Mouse (Mus musculus) bone marrow, adult 2 months (tissue): Measurements from ENCODE around the gene Fgfr2.

ENCODE experiments used
- CTCF ChIP-seq: fragments of 200-500 bp; IDR thresholded peaks from 2 replicates; pipeline ENCODE4 v1.5.1; 2011; ENCODE audit warnings: low read length, control low read depth; ENCODE audit not compliant: control insufficient read depth, insufficient read depth
- POLR2A ChIP-seq: fragments of 200-500 bp; IDR thresholded peaks from 2 replicates; pipeline ENCODE4 v1.6.1; 2011; ENCODE audit warnings: low read depth, mild to moderate bottlenecking, control low read depth, low read length, borderline replicate concordance; ENCODE audit not compliant: control insufficient read depth

DNA sequence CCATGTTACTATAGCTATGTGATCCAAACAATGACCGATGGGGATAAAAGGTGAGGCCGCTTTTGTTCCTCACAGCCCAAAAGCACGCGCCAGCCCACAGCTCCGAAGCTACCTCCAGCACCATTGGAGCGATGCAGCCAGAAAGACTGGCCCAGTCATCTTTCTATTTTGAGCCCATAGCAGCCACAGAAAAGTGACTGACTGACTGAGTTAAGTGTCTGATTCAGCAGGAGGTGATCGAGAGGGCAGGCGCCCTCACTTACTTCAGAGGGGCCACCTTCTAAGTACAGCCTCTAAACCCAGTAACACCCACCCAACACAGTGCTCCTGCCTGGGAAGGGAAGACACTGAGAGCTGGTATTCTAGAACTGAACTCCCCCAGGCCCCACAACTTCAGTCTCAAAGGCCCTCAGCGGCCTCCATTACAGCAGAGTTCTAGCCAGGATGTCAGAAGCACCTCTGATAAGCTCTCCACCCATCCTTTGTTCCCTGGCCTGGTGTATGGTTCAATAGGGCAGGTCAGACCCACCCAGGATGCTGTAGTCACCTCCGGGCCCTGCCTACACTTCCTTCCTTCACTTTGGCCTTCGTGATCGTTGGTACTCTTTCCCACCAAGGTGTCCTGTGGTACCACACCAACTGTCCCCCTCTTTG lies 64.5 kb downstream of the Fgfr2 start:
- TF ChIP-seq POLR2A (no peak), CTCF (no peak)
